Mouse (Mus musculus): Measurements from ENCODE around the gene Il6ra. TPM values are rescaled to one million over a fixed set of nuclear protein-coding genes. Genes with fewer than 3 reads are reported as not detected.
A peak's percentile ranks its signal among the peaks of the same experiment; 100 is the strongest.

Il6ra gene
- polyA plus RNA-seq, 1 experiment from 2014 or later: 0.84 TPM

DNA sequence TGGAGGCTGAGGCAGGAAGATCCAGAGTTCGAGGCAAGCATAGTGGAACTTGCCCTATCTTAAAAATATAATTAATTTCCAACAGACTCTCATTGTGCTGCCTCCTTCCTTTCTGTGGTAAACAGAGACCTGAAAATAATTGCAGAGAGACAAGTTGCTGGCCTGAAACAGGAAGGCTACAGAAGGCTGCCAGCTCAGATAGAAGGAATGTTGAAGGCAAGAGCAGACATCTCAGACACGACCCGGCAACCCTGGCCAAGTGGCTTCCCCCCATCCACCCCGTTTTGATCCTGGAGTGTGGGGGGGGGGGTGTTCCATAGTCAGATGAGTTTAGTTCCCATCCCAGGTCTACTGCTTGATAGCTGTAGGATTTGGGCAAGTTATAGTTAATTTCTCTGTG is 1.7 kb upstream of the Il6ra start:
- 68% methylated on average over 4 of the region's 4 CpGs for WGBS
- Histone ChIP-seq H3K27ac (ENCODE audit: low read length) (no peak overlapping the region), H3K27me3 (ENCODE audit: insufficient read depth, low read length) (peaks cover 18% of the 10 kb centered on the region), H3K36me3 (ENCODE audit: insufficient read depth, low read length) (no peaks in the 10 kb centered on the region), H3K9me3 (ENCODE audit: low read length) (no peaks in the 10 kb centered on the region), H3K4me1 (ENCODE audit: insufficient read depth, low read length) (peaks cover 12% of the 10 kb centered on the region), H3K4me2 (replicated peaks; ENCODE audit: low read depth, low read length) (no peak overlapping the region), H3K4me3 (ENCODE audit: low read length) (no peak overlapping the region), H3K9ac (replicated peaks; ENCODE audit: low read length) (no peak overlapping the region)
- ATAC-seq (ENCODE audit: low FRiP score, low TSS enrichment): no peak

- Histone ChIP-seq H3K36me3 (ENCODE audit: insufficient read depth, low read length) (no peaks in the 10 kb centered on the region), H3K4me1 (ENCODE audit: insufficient read depth, low read length) (peaks cover 12% of the 10 kb centered on the region), H3K27ac (ENCODE audit: low read length) (no peak overlapping the region), H3K4me2 (replicated peaks; ENCODE audit: low read depth, low read length) (no peak overlapping the region; the same call in 1 of the 2 replicates), H3K9me3 (ENCODE audit: low read length) (no peaks in the 10 kb centered on the region), H3K27me3 (ENCODE audit: insufficient read depth, low read length) (peaks cover 18% of the 10 kb centered on the region), H3K4me3 (ENCODE audit: low read length) (peak overlapping the region; percentile 58; the same call in 1 of the 2 replicates), H3K9ac (replicated peaks; ENCODE audit: low read length) (no peak overlapping the region)
- no peak for ATAC-seq (ENCODE audit: low FRiP score, low TSS enrichment)
- WGBS: 50% methylated on average over 6 of the region's 6 CpGs
These were observed 871 bp downstream of the Il6ra start for GRCm38 (mm10) chr3:89912108-89912542.

DNA sequence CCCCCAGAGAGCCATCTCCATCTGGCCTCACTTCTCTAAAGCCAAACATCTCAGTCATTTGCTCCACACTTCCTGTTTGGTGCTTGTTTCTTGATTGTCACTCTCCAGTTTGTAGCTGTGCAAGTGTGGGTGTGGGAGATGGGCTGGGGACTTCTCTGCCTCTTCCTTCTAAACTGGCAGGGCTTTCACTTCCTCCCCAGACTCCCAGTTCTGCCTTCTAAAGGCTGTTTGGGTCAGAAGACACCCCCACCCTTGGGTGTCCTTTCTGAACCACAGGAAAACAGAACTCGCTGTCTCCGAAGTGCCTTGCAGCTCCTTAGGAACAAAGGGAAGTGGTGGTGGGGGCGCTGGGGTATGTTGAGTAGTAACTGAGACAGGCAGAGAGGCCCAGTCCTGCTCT is 1.8 kb downstream of the Il6ra start:
- WGBS: 88% methylated on average over 3 of the region's 3 CpGs
- H3K4me2 ChIP-seq (replicated peaks; ENCODE audit: low read depth, low read length): no peak overlapping the region

GRCm38 (mm10) chr3:89909703-89910542 is 3.1 kb downstream of the Il6ra start:
- Histone ChIP-seq H3K9ac (replicated peaks; ENCODE audit: low read length) (no peak overlapping the region), H3K4me2 (replicated peaks; ENCODE audit: low read depth, low read length) (no peak overlapping the region), H3K27me3 (ENCODE audit: insufficient read depth, low read length) (peaks cover 18% of the 10 kb centered on the region), H3K27ac (ENCODE audit: low read length) (no peak overlapping the region), H3K9me3 (ENCODE audit: low read length) (no peaks in the 10 kb centered on the region), H3K4me1 (ENCODE audit: insufficient read depth, low read length) (peaks cover 12% of the 10 kb centered on the region), H3K4me3 (ENCODE audit: low read length) (no peak overlapping the region), H3K36me3 (ENCODE audit: insufficient read depth, low read length) (no peaks in the 10 kb centered on the region)
- ATAC-seq (ENCODE audit: low FRiP score, low TSS enrichment): no peak
- 51% methylated on average over 5 of the region's 5 CpGs for WGBS

More for the DNA sequence above, 1.8 kb downstream of the Il6ra start:
- H3K27ac ChIP-seq (ENCODE audit: low read length): no peak overlapping the region
- no peak overlapping the region for H3K4me3 ChIP-seq (ENCODE audit: low read length)
- no peak overlapping the region for H3K9ac ChIP-seq (replicated peaks; ENCODE audit: low read length)
- no peaks in the 10 kb centered on the region for H3K9me3 ChIP-seq (ENCODE audit: low read length)
- no peak for ATAC-seq (ENCODE audit: low FRiP score, low TSS enrichment)
- peaks cover 18% of the 10 kb centered on the region for H3K27me3 ChIP-seq (ENCODE audit: insufficient read depth, low read length)
- H3K4me1 ChIP-seq (ENCODE audit: insufficient read depth, low read length): peaks cover 12% of the 10 kb centered on the region
- H3K36me3 ChIP-seq (ENCODE audit: insufficient read depth, low read length): no peaks in the 10 kb centered on the region

DNA sequence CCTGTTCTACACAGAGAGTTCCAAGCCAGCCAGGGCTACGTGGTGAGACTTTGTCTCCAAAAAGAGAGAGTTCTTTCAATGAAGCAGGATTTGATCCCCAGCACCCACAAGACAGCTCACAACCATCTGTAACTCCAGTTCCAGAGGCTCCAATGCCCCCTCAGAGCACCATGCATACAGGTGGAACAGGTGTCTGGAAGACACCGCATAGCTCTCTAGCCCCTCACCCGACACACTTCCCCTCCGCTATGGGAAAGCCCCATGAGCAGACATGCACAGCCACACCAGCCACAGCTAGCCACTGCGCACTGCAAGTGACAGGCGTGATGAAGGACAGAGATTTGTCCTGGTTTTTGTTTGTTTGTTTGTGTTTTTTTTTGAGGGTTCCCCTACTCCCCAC is 4.2 kb downstream of the Il6ra start:
- Histone ChIP-seq H3K27ac (ENCODE audit: low read length) (no peak overlapping the region), H3K4me3 (ENCODE audit: low read length) (no peak overlapping the region), H3K27me3 (ENCODE audit: insufficient read depth, low read length) (peaks cover 9% of the 10 kb centered on the region), H3K9ac (replicated peaks; ENCODE audit: low read length) (no peak overlapping the region), H3K4me1 (ENCODE audit: insufficient read depth, low read length) (peaks cover 12% of the 10 kb centered on the region), H3K9me3 (ENCODE audit: low read length) (no peaks in the 10 kb centered on the region), H3K36me3 (ENCODE audit: insufficient read depth, low read length) (no peaks in the 10 kb centered on the region), H3K4me2 (replicated peaks; ENCODE audit: low read depth, low read length) (no peak overlapping the region)
- ATAC-seq (ENCODE audit: low FRiP score, low TSS enrichment): no peak
- WGBS: 94% methylated on average over 6 of the region's 6 CpGs

- Histone ChIP-seq H3K27me3 (ENCODE audit: insufficient read depth, low read length) (peaks cover 6% of the 10 kb centered on the region), H3K36me3 (ENCODE audit: insufficient read depth, low read length) (no peaks in the 10 kb centered on the region), H3K27ac (ENCODE audit: low read length) (no peak overlapping the region), H3K9ac (replicated peaks; ENCODE audit: low read length) (no peak overlapping the region), H3K9me3 (ENCODE audit: low read length) (no peaks in the 10 kb centered on the region), H3K4me2 (replicated peaks; ENCODE audit: low read depth, low read length) (no peak overlapping the region), H3K4me1 (ENCODE audit: insufficient read depth, low read length) (peaks cover 6% of the 10 kb centered on the region), H3K4me3 (ENCODE audit: low read length) (no peak overlapping the region)
- WGBS: 87% methylated on average over 3 of the region's 3 CpGs
- ATAC-seq (ENCODE audit: low FRiP score, low TSS enrichment): no peak
These were observed 5.2 kb downstream of the Il6ra start for GRCm38 (mm10) chr3:89907846-89908245.

- no peak overlapping the region for H3K4me2 ChIP-seq (replicated peaks; ENCODE audit: low read depth, low read length)
- ATAC-seq (ENCODE audit: low FRiP score, low TSS enrichment): no peak
- H3K27me3 ChIP-seq (ENCODE audit: insufficient read depth, low read length): no peaks in the 10 kb centered on the region
- peaks cover 19% of the 10 kb centered on the region for H3K4me1 ChIP-seq (ENCODE audit: insufficient read depth, low read length)
- H3K4me3 ChIP-seq (ENCODE audit: low read length): no peak overlapping the region
- H3K9me3 ChIP-seq (ENCODE audit: low read length): no peaks in the 10 kb centered on the region
- H3K36me3 ChIP-seq (ENCODE audit: insufficient read depth, low read length): no peaks in the 10 kb centered on the region
- no peak overlapping the region for H3K9ac ChIP-seq (replicated peaks; ENCODE audit: low read length)
- peak overlapping the region; percentile 52; the same call in 1 of the 2 replicates for H3K27ac ChIP-seq (ENCODE audit: low read length)
- 62% methylated on average over 8 of the region's 8 CpGs for WGBS
These were observed 13.5 kb downstream of the Il6ra start for GRCm38 (mm10) chr3:89899511-89899908.

- H3K4me1 ChIP-seq (ENCODE audit: insufficient read depth, low read length): peaks cover 19% of the 10 kb centered on the region
- peak; percentile 68 for ATAC-seq (ENCODE audit: low FRiP score, low TSS enrichment)
- no peak overlapping the region for H3K9ac ChIP-seq (replicated peaks; ENCODE audit: low read length)
- H3K27me3 ChIP-seq (ENCODE audit: insufficient read depth, low read length): no peaks in the 10 kb centered on the region
- 48% methylated on average over 5 of the region's 5 CpGs for WGBS
- H3K36me3 ChIP-seq (ENCODE audit: insufficient read depth, low read length): no peaks in the 10 kb centered on the region
- H3K27ac ChIP-seq (ENCODE audit: low read length): peak overlapping the region; percentile 52
- no peak overlapping the region for H3K4me2 ChIP-seq (replicated peaks; ENCODE audit: low read depth, low read length)
- no peaks in the 10 kb centered on the region for H3K9me3 ChIP-seq (ENCODE audit: low read length)
- no peak overlapping the region for H3K4me3 ChIP-seq (ENCODE audit: low read length)
These were observed 14.0 kb downstream of the Il6ra start for GRCm38 (mm10) chr3:89898870-89899510.

- Histone ChIP-seq H3K4me2 (replicated peaks; ENCODE audit: low read depth, low read length) (no peak overlapping the region), H3K27me3 (ENCODE audit: insufficient read depth, low read length) (no peaks in the 10 kb centered on the region), H3K27ac (ENCODE audit: low read length) (no peak overlapping the region), H3K36me3 (ENCODE audit: insufficient read depth, low read length) (no peaks in the 10 kb centered on the region), H3K9me3 (ENCODE audit: low read length) (no peaks in the 10 kb centered on the region), H3K4me1 (ENCODE audit: insufficient read depth, low read length) (peaks cover 19% of the 10 kb centered on the region), H3K9ac (replicated peaks; ENCODE audit: low read length) (no peak overlapping the region), H3K4me3 (ENCODE audit: low read length) (no peak overlapping the region)
- ATAC-seq (ENCODE audit: low FRiP score, low TSS enrichment): no peak
- WGBS: 76% methylated on average over 10 of the region's 10 CpGs
These were observed 15.0 kb downstream of the Il6ra start for GRCm38 (mm10) chr3:89898011-89898410.

Data from kidney, embryonic 16.5 days (tissue).